Mouse (Mus musculus): ENCODE data around the gene Maff. TPM values are rescaled to one million over a fixed set of nuclear protein-coding genes. Genes with fewer than 3 reads are reported as not detected.
A peak's percentile ranks its signal among the peaks of the same experiment; 100 is the strongest.

Maff gene
- total and polyA plus RNA-seq, 2 experiments from 2014 or later = 1.1 to 2.5 TPM

GRCm38 (mm10) chr15:79347845-79348506 lies 1.6 kb downstream of the Maff start:
- Histone ChIP-seq H3K4me1 (ENCODE audit: insufficient read depth) (no peaks in the 10 kb centered on the region), H3K27ac (ENCODE audit: low read depth, low read length) (peak overlapping the region; percentile 69; the same call in 1 of the 2 replicates), H3K36me3 (ENCODE audit: insufficient read depth) (no peaks in the 10 kb centered on the region), H3K9ac (peak overlapping the region; percentile 64), H3K27me3 (ENCODE audit: insufficient read depth, low read length) (no peaks in the 10 kb centered on the region), H3K9me3 (ENCODE audit: low read length) (no peaks in the 10 kb centered on the region), H3K4me3 (ENCODE audit: low read depth, low read length) (peak overlapping the region; percentile 77), H3K4me2 (ENCODE audit: low read depth) (peak overlapping the region; percentile 96)
- 2% methylated on average over 45 of the region's 46 CpGs for WGBS
- TF ChIP-seq CTCF (IDR thresholded peaks at IDR 0.05; ENCODE audit: low read depth) = peak; percentile 38
- peak; percentile 71 for ATAC-seq
- DNase-seq = peak; percentile 75

GRCm38 (mm10) chr15:79348651-79349050 lies 2.2 kb downstream of the Maff start:
- Histone ChIP-seq H3K4me2 (ENCODE audit: low read depth) (peak overlapping the region; percentile 96), H3K27me3 (ENCODE audit: insufficient read depth, low read length) (no peaks in the 10 kb centered on the region), H3K9ac (peak overlapping the region; percentile 64; the same call in 1 of the 2 replicates), H3K27ac (ENCODE audit: low read depth, low read length) (no peak overlapping the region), H3K4me1 (ENCODE audit: insufficient read depth) (no peaks in the 10 kb centered on the region), H3K36me3 (ENCODE audit: insufficient read depth) (no peaks in the 10 kb centered on the region), H3K4me3 (ENCODE audit: low read depth, low read length) (peak overlapping the region; percentile 77; the same call in 1 of the 2 replicates), H3K9me3 (ENCODE audit: low read length) (no peaks in the 10 kb centered on the region)
- ATAC-seq (no peak), DNase-seq (no peak)
- WGBS = 69% methylated on average over 8 of the region's 8 CpGs
- no peak for TF ChIP-seq CTCF (IDR thresholded peaks at IDR 0.05; ENCODE audit: low read depth)

DNA sequence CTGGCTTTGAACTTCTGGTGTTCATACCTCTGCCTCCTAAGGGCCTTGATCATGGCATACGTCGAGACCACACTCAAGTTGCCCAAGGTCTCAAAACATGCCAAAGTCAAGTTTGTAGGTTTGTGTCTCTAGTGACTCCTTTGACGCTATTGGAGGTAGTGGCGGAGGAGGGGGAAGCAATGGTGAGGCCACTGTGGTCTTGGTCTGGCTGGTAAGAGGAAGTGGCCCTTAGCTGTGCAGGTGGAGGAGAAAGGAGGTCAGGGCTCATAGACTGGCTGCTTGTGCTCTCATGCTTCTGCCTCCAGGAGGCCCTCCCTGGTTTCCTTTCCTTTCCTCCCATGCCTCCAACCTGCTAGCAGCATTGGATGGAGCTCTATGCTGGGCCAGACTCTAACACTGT lies 4.4 kb downstream of the Maff start:
- ATAC-seq (no peak), DNase-seq (no peak)
- TF ChIP-seq CTCF (IDR thresholded peaks at IDR 0.05; ENCODE audit: low read depth) = no peak
- Histone ChIP-seq H3K4me1 (ENCODE audit: insufficient read depth) (no peaks in the 10 kb centered on the region), H3K4me3 (ENCODE audit: low read depth, low read length) (no peak overlapping the region), H3K36me3 (ENCODE audit: insufficient read depth) (no peaks in the 10 kb centered on the region), H3K27ac (ENCODE audit: low read depth, low read length) (no peak overlapping the region), H3K9me3 (ENCODE audit: low read length) (no peaks in the 10 kb centered on the region), H3K4me2 (ENCODE audit: low read depth) (no peak overlapping the region), H3K9ac (no peak overlapping the region), H3K27me3 (ENCODE audit: insufficient read depth, low read length) (no peaks in the 10 kb centered on the region)
- 94% methylated on average over 4 of the region's 4 CpGs for WGBS

DNA sequence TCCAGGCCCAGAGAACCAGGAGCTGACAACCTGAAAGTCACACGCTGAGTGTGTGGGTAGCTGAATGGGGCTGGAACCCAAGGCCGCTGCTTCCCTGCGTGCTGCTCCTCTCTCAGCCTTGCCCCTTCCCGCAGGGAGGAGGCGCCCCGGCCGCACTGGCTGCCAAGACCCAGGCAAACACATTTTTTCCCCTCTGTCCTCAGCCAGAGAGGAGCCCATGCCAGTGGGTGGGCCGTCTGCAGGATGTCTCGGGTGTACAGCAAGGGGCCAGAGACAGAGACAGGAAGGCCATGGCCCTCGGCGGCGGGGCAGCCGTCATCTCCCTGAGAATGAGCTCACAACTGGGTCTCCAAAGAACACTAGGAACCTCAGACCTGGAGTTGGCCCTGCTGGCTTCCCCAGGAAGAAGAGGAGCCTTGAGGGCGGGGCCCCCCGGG lies 4.9 kb downstream of the Maff start:
- WGBS = 26% methylated on average over 15 of the region's 15 CpGs
- no peak overlapping the region for H3K4me3 ChIP-seq (ENCODE audit: low read depth, low read length)
- ATAC-seq (no peak), DNase-seq (no peak)
- H3K9ac ChIP-seq = no peak overlapping the region
- H3K4me1 ChIP-seq (ENCODE audit: insufficient read depth) = no peaks in the 10 kb centered on the region
- no peaks in the 10 kb centered on the region for H3K27me3 ChIP-seq (ENCODE audit: insufficient read depth, low read length)
- H3K4me2 ChIP-seq (ENCODE audit: low read depth) = no peak overlapping the region
- H3K36me3 ChIP-seq (ENCODE audit: insufficient read depth) = no peaks in the 10 kb centered on the region
- H3K27ac ChIP-seq (ENCODE audit: low read depth, low read length) = no peak overlapping the region
- no peaks in the 10 kb centered on the region for H3K9me3 ChIP-seq (ENCODE audit: low read length)
- no peak for TF ChIP-seq CTCF (IDR thresholded peaks at IDR 0.05; ENCODE audit: low read depth)

DNA sequence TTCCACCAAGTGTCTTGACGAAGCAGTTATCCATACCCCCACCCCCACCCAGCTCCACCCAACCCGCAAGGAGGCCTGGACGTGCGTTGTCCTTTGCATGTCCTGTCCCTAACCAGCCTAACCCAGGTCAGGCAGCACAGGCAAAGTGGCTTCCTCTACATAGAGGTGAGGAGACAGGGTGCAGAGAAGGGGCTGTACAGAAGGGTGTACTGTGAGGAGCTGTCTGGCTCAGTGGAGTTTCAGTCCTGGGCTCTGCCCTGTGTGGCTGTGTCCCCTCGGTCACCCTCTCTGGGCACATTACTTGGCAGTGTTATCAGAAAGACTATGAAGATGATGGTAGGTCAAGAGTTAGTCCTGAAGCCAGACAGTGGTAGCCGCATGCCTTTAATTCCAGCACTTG lies 6.1 kb downstream of the Maff start:
- ATAC-seq (no peak), DNase-seq (no peak)
- Histone ChIP-seq H3K4me1 (ENCODE audit: insufficient read depth) (0 out of 2 replicates have a peak, but pooled peaks cover 9% of the 10 kb centered on the region), H3K9ac (no peak overlapping the region), H3K27me3 (ENCODE audit: insufficient read depth, low read length) (no peaks in the 10 kb centered on the region), H3K4me3 (ENCODE audit: low read depth, low read length) (no peak overlapping the region), H3K27ac (ENCODE audit: low read depth, low read length) (no peak overlapping the region), H3K9me3 (ENCODE audit: low read length) (no peaks in the 10 kb centered on the region), H3K4me2 (ENCODE audit: low read depth) (no peak overlapping the region), H3K36me3 (ENCODE audit: insufficient read depth) (no peaks in the 10 kb centered on the region)
- WGBS = 85% methylated on average over 6 of the region's 6 CpGs
- no peak for TF ChIP-seq CTCF (IDR thresholded peaks at IDR 0.05; ENCODE audit: low read depth)

DNA sequence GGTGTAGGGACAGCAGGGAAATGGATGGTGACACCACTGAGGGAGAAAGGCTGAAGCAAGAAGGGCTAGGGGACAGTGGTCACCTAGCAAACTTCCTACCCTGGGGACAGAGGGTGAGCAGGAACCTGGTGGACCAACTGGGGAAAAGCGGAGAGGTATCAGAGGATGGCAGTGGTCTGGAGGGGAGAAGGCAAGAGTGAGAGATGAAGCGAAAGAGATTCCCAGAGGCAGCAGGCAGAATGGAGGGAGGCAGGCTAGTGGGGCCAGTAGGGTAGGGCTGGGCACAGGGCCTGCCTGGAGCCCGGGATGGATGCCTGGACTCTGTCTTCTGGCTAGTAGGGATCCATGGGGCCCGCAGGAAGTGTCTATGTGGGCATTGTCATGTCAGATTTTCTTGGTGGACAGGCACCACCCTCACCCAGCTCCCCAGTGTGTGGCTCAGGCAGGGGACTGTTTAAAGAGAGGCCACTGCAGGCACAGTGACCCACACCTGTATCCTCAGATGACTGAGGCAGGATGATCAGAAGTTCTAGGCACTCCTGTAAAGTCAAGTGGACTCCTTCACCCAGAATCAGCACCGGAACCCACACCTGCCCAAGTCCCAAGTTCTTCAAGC lies 7.4 kb downstream of the Maff start:
- H3K4me3 ChIP-seq (ENCODE audit: low read depth, low read length) = no peak overlapping the region
- 92% methylated on average over 5 of the region's 5 CpGs for WGBS
- H3K4me2 ChIP-seq (ENCODE audit: low read depth) = no peak overlapping the region

GRCm38 (mm10) chr15:79354619-79355018 lies 8.2 kb downstream of the Maff start:
- 84% methylated on average over 4 of the region's 4 CpGs for WGBS
- no peaks in the 10 kb centered on the region for H3K36me3 ChIP-seq (ENCODE audit: insufficient read depth)
- no peaks in the 10 kb centered on the region for H3K9me3 ChIP-seq (ENCODE audit: low read length)
- H3K4me2 ChIP-seq (ENCODE audit: low read depth) = no peak overlapping the region
- H3K9ac ChIP-seq = no peak overlapping the region
- ATAC-seq (no peak), DNase-seq (no peak)
- H3K27ac ChIP-seq (ENCODE audit: low read depth, low read length) = no peak overlapping the region
- H3K27me3 ChIP-seq (ENCODE audit: insufficient read depth, low read length) = no peaks in the 10 kb centered on the region
- H3K4me3 ChIP-seq (ENCODE audit: low read depth, low read length) = no peak overlapping the region
- TF ChIP-seq CTCF (IDR thresholded peaks at IDR 0.05; ENCODE audit: low read depth) = no peak
- H3K4me1 ChIP-seq (ENCODE audit: insufficient read depth) = 0 out of 2 replicates have a peak, but pooled peaks cover 9% of the 10 kb centered on the region

More for the DNA sequence above, 7.4 kb downstream of the Maff start:
- Histone ChIP-seq H3K27ac (ENCODE audit: low read depth, low read length) (no peak overlapping the region), H3K27me3 (ENCODE audit: insufficient read depth, low read length) (no peaks in the 10 kb centered on the region), H3K9me3 (ENCODE audit: low read length) (no peaks in the 10 kb centered on the region), H3K4me1 (ENCODE audit: insufficient read depth) (0 out of 2 replicates have a peak, but pooled peaks cover 9% of the 10 kb centered on the region), H3K9ac (no peak overlapping the region), H3K36me3 (ENCODE audit: insufficient read depth) (no peaks in the 10 kb centered on the region)
- ATAC-seq = no peak
- DNase-seq = no peak
- no peak for TF ChIP-seq CTCF (IDR thresholded peaks at IDR 0.05; ENCODE audit: low read depth)
